Mouse (Mus musculus) heart, postnatal 14 days (tissue): Measurements from ENCODE around the gene Tspear. TPM values are rescaled to one million over a fixed set of nuclear protein-coding genes. Genes with fewer than 3 reads are reported as not detected.
A peak's percentile ranks its signal among the peaks of the same experiment; 100 is the strongest.

ENCODE experiments used
- DNase-seq, 2 experiments: peaks; one replicate each; pipeline ENCODE4 v3.0.0; 2021 to 2022
- intact Hi-C: fragments of 180-260 bp; cut with DNase I; formaldehyde crosslinking; loops from one replicate; pipeline ENCODE4 v1.15.1; 2025
- total RNA-seq, 2 experiments: library from RNA; stranded (reverse); gene quantifications; 2 replicates each; pipeline ENCODE4 v1.2.3; 2021

Gene Tspear
- total RNA-seq, 2 experiments from 2014 or later = 0.17 TPM; not detected in 1

DNA sequence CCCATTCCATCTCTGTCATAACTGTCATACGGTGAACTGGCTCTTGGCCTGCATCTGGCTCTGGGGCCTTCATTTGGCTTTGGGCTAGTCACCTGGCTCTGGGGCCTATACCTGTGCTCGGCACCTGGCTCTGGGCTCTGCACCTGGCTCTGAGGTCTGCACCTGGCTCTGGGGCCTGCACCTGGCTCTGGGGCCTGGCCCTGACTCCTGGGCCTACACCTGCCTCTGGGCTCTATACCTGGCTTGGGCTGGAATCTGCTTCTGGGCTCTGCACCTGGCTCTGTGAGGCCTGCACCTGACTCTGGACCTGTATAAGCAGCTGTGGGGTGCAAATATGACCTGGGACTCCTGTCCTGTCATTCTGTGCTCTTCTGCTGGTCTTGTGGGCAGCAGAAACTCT lies 161.2 kb downstream of the Tspear start:
- no peak for DNase-seq
- intact Hi-C loops = no loop called here

DNA sequence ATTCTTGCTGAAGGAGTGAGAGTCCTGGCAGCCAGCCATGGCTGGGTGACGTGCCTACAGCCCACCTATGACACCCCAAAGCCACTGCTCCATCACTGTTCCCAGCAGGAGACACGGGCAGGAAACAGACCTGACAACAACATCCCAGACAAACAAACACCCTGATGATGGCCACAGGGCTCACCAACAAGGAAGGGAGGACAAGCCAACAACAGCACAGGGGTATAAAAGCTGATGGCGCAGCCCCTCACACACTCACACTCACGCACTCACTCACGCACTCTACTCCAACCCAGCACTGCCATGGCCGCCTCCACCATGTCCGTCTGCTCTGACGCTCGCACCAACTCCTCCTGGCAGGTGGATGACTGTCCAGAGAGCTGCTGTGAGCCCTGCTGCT lies 166.2 kb downstream of the Tspear start, which contains the start of gene Gm10318:
TSS of gene Gm10318 (plus strand) at position 301 of the 400 bp plus-strand sequence.
- DNase-seq = no peak
- intact Hi-C loops = no loop called here

DNA sequence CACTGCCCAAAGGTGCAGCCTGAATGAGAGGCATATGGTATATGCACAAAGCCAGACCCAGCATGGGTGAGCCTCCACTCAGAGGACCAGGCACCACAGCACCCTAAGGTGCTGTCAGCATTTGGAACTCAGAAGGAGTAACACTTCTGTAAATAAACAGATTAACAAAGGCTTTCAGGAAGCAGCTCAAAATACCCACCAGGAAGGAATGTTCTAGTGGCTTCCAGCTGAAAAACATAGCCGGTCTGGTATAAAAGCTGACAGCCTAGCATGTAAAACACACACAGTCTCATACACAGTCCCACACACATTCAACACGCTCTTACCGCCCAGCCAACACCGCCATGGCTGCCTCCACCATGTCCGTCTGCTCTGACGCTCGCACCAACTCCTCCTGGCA lies 175.3 kb downstream of the Tspear start, which contains the start of gene Gm3285:
TSS of gene Gm3285 (plus strand) at position 301 of the 400 bp plus-strand sequence.
- DNase-seq = no peak
- intact Hi-C loops = no loop called here

DNA sequence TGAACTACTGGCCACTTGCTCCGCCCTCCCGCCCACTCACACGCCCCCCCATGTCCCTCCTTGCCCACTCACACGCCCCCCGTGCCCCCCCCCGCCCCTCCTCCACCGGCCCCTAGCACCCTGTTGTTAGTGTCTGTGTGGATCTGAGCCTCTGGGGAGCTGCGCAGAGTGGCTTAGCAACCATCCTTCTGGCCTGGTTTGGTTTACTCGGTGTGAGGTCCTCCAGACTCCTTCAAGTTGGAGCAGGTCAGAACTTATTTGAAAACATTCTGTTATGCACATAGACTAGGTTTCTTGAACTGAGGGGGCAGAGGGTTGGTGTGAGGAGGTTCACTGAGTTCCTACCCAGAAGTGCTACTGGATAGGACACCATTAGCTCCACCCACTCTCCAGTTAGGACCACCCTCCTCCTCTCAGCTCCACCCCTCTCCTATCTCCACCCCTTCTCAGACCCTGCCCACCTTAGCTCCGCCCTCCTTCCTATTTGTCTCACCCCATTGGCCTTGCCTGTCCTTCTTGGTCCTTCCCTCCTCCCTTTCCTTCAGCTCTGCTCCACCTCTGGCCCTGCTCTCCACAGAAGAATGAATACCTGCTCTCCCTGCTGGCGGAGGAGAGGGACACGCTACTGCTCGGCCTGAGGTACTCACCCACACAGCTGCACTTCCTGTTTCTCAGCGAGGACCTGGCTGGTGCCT lies 177.8 kb downstream of the Tspear start:
- intact Hi-C loops = no loop called here
- DNase-seq = no peak

DNA sequence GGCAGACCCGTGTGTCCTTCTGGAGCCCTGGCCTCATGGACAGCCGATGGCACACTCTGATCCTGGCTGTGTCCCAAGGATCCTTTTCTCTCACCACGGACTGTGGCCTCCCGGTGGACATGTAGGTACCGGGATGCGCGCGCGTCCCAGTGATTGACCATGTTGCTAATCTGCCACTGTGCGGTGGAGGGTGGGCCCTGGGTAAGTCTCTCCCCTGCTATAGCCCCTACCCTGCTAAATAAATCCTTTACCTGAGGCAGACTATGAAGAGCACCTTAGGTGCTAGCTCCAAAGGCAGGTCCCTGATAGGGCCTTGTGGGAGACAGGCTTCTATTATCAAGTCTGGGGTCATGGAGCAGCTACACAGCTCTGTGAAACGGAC lies 178.4 kb downstream of the Tspear start:
- no peak for DNase-seq
- intact Hi-C loops = no loop called here

DNA sequence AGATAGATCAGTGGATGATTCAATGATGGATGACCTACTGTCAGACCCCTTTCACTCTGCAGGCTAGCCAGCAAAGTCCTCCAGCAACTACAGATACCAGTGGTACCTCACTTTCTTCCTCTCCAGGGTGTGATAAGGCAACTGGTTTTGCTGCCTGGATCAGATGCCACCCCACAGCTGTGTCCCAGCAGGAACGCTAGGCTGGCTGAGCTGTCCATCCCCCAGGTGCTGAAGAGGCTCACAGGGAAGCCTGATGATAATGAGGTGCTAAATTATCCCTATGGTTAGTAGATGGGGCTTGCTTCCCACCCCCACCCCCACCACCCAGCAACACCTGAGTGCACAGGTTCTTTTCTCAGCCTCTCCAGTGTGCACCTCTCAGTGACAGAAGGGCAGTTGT lies 181.2 kb downstream of the Tspear start:
- DNase-seq = peak in 1 of 2 experiments; percentile 11
- intact Hi-C loops = no loop called here

DNA sequence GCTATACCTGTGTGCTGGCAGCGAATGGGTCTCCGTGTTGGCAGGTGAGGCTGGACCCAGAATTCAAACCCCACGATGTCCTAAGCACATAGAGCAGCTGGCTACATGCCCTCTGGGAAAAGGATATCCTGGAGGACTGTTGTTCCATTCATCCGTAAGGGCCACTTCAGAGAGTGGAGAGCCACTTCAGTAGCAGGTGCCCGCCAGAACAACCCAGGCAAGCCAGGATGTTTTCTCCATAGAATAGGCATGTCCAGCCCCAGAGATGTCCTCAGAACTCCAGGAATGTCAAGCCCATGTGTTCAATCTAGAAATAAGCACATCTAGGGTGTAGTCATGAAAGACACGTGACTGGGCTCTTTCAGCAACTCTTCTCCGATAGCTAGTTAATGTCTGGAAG lies 183.3 kb downstream of the Tspear start:
- no peak for DNase-seq
- intact Hi-C loops = loop anchor here (10.0 kb wide), 1 partner anchor 165 kb away; the partner anchor contains the start of gene Gm10272

DNA sequence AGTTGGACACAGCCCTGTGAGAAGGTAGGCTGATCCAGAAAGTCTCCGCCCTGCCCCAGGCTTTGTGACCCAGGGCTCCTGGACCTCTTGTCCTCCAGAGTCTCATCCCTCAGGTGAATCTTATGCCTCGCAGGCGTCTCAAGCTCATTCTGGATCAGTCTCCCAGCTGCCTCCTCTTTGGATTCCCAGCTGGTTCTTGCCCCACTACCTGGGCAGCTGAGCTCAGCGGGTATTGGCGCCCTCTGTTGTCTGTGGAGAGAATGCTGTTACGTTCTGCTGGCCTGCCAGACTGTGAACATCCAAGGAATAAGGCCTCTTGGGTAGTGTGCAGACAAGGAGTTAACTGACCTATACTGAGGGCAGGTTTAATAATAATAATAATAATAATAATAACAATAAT lies 192.6 kb downstream of the Tspear start:
- DNase-seq = peak; percentile 37 to 64

DNA sequence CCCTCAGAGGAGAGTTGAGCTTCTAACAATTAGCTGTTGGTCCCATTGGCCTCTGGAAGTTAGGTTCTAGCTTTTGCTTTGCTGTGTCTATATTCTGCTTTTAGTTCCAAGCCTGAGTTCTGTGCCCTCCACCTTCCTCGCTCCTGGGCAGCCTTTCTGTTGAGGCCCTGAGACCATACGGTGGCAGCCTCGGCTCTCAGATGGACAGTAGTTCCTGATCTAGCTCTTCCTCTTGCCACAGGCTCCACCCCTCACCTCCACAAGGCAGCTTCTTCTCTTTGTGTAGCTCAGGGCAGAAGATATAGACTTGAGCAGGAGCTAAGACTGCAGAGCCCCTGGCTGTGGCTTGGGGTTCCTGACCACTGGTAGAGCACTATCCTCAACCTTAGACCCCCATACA lies 193.9 kb downstream of the Tspear start:
- DNase-seq = no peak
- intact Hi-C loops = loop anchor here (5.0 to 10.0 kb wide), 2 partner anchors 153 to 366 kb away; partner anchors contain the start of genes Fam207a and Gm10100

More for the DNA sequence above, 192.6 kb downstream of the Tspear start:
- intact Hi-C loops = loop anchor here (2.0 to 10.0 kb wide), 2 partner anchors 174 to 252 kb away; partner anchors contain the start of gene Gm10272

DNA sequence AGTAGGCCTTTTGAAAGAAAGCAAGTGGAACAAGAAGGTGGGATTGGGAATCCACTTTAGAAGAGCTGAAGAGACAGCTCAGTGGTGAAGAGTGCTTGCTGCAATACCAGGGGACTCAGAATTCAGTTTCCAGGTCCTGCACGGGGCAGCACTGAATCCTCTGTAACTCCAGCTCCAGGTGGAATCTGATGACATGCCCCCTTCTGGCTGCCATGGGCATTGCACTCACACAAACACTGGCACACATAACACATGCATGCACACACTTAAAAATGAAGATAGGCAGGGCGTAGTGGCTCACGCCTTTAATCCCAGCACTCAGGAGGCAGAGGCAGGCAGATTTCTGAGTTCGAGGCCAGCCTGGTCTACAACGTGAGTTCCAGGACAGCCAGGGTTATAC lies 196.2 kb downstream of the Tspear start:
- intact Hi-C loops = loop anchor here (5.0 to 10.0 kb wide), 2 partner anchors 155 to 368 kb away; partner anchors contain the start of genes Fam207a and Gm10100
- no peak for DNase-seq

DNA sequence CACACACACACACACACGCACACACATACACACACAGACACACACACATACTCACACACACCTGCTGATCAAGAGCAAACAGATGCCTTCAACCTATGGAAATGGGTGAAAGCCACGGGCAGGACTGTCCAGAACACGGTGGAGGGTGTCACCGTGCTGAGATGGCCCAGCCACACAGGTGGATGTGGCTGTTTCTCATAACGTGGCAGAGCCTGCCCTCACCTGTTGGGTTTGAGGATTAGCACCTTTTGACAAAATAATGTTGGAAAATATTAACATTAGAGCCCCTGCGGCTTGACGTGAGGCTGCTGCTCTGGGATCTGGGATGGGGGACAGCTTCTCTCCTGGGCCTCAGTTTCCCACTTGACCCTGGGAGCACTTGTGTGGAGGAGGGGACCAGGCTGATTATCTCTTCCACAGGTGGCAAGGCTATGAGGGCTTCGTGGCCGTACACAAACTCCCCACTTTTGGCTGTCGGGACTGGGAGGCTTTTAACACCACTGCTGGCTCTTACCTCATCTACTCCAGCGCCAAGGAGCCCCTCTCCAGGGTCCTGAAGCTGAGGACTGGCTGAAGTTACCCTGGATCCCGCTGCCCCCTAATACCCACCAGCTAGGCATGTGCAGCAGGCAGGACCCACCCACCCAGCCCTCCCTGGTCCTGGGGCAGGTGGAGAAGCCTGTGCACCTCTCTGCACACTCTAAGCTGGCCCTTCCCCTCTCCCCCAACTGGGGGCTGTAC lies 199.8 kb downstream of the Tspear start:
- intact Hi-C loops = loop anchor here (10.0 kb wide), 1 partner anchor 371 kb away; the partner anchor contains the start of gene Fam207a
- no peak for DNase-seq

DNA sequence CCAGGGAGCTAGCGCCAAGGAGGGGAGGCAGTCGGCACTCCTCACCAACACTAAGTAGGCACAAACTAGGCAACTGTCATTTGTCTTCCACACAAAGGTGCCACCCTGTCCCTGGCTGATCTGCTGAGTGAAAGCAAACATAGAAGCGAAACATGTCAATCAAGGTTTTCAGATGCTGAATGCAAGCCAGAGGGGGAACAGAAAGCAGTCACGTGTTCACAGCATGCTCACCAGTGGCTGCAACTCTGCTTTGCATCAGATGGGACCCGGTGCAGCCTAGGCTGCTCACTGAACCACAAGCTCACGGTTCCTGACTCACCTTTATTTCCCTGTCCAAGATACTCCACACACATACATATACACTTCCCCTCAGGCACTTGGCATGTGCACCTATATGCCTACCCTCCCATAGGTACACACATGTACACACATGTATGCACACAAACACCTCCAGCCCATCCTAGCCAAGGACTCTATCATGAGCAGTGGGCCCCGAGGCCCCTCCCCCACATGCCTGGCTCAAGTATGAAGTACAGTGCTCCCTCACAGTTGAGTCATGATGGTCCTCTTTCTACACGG lies 204.7 kb downstream of the Tspear start:
- DNase-seq = no peak
- intact Hi-C loops = no loop called here

DNA sequence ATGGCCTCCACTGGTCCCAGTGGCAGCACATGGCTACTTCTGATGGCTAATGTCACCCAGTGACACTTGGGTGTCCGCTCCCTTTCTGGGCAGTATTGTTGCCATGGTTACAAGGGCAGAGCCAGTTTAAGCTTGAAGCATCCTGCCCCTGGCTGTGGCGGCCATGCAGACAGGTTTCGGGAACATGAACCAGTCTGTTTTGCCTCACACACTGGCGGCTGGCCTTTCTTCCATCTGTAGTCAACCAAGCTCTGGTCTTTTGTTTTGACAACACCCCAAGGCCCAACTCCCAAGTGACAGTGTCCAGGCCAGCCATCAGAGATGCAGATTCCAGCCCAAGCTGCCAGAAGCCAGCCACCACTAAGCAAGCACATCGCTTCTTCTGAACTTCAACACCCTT lies 209.2 kb downstream of the Tspear start:
- intact Hi-C loops = no loop called here
- DNase-seq = peak; percentile 13 to 31

DNA sequence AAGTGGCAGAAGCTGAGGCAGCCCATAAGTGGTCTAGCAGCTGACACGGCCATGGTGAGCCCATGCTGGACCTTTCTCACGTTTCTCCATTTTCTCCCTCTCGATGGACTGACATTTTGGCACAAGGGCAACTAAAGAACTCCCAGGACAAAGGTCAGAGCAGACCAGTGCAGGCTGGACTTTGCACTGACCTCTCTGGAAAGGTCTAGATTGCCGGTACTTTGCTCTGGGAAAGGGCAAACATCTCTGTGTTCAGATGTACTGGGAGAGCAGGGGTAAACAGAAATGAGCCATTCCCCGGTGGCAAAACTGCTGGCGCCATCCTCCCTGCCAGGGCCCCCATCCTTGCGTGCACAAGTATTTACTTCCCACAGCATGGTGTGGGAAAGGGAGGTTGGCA lies 213.8 kb downstream of the Tspear start:
- intact Hi-C loops = no loop called here

DNA sequence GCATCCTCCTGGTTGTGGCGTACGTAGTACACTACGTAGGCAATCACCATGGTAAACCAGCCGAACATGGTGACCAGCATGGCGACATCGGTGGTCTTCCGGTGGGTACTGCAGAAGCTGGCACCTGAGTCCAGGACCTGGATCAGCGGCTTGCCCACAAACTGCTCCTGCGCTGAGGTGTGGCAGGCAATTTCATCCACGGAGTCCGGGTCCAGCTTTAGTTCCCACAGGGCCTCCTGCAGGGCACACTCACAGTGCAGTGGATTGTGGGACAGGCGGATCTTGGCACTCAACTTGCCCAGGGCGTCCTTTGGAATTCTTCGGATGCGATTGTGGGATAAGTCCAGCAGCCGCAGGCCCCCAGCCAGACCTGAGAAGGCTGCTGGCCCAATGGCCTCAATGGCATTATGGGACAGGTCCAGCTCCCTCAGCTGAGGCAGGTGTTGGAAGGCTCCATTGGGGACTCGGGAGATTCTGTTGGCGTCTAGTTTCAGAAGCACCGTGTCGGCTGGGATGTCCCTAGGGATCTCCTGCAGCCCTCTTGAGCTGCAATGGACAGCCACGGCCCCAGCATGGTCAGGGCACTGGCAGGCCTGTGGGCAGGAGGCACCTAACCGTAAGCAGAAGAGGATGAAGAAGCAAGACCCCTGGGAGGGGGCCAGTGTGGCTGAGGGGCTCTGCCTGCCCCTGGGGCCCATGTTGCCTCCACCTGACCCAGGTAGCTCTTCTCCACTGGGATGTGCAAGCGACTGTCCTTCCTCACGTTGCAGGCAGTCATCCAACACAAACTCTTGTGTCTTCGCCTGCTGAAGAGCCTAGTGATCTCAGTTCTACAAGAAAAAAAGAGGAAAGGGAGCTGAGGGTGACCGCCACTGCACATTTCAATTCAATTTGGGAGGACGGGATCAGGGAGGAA lies 214.8 kb downstream of the Tspear start:
- intact Hi-C loops = no loop called here
- no peak for DNase-seq

More for the DNA sequence above, 213.8 kb downstream of the Tspear start:
- DNase-seq = no peak

DNA sequence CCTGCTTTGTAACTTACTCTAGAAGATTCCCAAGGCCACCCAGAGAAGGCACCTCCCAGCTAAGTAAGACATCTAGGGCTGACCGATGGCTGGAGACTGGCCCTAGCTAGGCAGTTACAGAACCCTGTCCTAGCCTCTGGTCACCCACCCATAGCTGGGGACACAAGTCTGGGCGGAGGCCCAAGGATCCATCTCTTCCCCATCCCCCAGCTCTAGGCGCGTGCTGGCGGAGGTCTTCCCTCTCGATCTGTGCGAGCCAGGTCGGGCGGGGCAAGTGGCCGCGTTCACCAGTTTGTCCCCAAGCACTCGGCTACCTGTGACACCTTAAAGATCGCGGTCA lies 215.5 kb downstream of the Tspear start:
- DNase-seq = peak in 1 of 2 experiments; percentile 25
- intact Hi-C loops = no loop called here

DNA sequence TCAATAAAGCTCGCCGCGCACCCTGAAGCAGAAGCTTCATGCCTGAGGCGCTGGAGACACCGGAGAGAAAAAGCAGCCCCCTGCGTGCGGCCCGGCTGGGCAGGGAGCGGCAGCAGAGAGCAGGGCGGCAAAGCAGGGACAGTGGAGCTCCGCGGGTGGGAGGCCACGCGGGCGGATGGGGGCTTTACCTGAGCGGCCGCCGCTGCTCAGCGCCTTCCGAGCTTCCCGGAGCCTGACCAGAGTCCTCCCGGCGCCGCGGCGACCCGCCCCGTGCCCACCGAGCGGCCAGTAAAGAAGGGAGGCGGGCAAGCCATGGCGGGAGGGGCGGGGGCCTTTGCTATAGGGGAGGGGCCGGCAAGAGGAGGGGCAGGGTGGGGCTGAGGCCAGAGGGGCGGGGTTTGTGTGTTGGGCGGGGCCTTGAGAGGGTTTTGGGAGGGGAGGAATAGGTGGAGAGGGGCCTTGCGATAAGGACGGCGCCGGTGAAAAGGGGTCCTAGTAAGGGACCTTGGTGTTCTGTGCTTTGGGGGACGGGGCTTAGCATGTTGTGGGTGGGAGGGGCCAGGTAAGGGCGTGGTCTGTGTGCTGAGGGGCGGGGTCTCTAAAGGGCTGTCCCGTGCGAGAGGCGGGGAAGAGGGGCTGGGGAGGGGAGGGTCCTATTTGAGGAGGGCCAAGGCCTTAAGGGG lies 216.0 kb downstream of the Tspear start, which contains the start of gene Lrrc3:
TSS of gene Lrrc3 (minus strand) at position 326 of the 683 bp plus-strand sequence.
- peak; percentile 39 to 40 for DNase-seq
- intact Hi-C loops = no loop called here

DNA sequence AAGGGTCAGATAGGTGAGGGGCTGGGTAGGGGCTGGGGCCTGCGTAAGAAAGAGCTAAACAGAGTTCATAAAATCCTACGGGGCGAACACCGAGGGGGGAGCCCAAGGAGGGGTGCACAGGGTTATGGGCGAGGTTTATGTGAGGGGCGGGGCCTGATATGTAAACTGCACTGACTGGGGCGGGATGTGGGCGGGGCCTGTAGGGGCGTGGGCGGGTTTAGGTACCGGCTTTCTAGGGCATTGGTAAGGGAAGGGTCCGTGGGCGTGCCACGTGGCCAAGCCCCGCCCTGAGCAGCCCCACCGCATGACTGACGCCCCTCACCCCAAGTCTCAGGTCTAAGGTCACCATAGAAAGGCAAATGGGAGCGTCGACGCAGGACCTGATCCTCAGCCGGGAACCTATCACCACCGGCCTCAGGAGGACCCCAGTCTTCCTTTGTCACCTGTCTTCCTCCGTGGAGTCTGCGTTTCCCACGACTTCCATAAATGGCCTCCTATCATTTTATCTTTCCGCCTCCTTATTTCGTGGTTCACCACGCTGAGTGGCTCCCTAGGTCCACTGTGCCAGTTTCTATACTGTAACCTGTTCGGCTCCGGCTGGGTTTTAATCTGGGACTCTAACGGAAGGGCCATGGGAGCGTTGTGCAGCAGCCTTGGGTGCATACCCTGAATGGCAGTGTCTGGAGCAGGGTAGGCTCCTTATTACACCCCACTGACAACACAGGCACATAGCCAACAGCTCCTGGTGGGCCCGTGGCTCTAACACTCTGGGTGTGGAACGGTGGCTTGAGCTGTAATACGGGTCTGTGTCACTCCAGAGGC lies 216.7 kb downstream of the Tspear start:
- intact Hi-C loops = no loop called here
- DNase-seq = peak in 1 of 2 experiments; percentile 18
